Mouse (Mus musculus) erythroblast, embryonic 14.5 days (primary cell): ENCODE data around the gene Sertad1.

ENCODE experiments used
- GATA1 ChIP-seq: IDR thresholded peaks from 2 replicates; pipeline ENCODE4 v1.6.1; 2012; ENCODE audit warnings: low read length, inconsistent platforms, mixed read lengths
- TAL1 ChIP-seq: IDR thresholded peaks from 3 replicates; pipeline ENCODE4 v1.6.1; 2012; ENCODE audit warnings: low read length, inconsistent platforms, mixed read lengths

- TF ChIP-seq GATA1 (no peak), TAL1 (no peak)
These were observed 31.4 kb upstream of the Sertad1 start for GRCm38 (mm10) chr7:27455273-27455672.
